Mouse (Mus musculus) MEL (cell line): ENCODE measurements around the gene Arhgap23. TPM values are rescaled to one million over a fixed set of nuclear protein-coding genes. Genes with fewer than 3 reads are reported as not detected.

Experiments
- DNase-seq: peaks from one replicate; pipeline ENCODE4 v3.0.0; 2011; ENCODE audit warnings: low read depth, low spot score
- H3K27ac ChIP-seq: 2 replicates; pipeline ENCODE4 v1.5.1; 2012; ENCODE audit warnings: low read depth, mild to moderate bottlenecking, control low read depth, low read length, moderate library complexity; ENCODE audit not compliant: control insufficient read depth
- H3K27me3 ChIP-seq, 2 experiments: fragments of 150-350 bp in 1 of 2; sonication (generic) in 1 of 2; 2 replicates each; pipeline ENCODE4 v1.6.1; 2012; ENCODE audit warnings: low read length in 2 of 2, mild to moderate bottlenecking in 2 of 2, improper control_type of control experiment in 1 of 2, moderate library complexity in 1 of 2; ENCODE audit not compliant: insufficient read depth in 2 of 2, control insufficient read depth in 1 of 2
- H3K36me3 ChIP-seq, 2 experiments: 2 replicates each; pipeline ENCODE4 v1.6.1; 2012 to 2014; ENCODE audit warnings: low read length in 2 of 2, improper control_type of control experiment in 1 of 2, inconsistent platforms in 1 of 2, mild to moderate bottlenecking in 1 of 2; ENCODE audit not compliant: insufficient read depth in 2 of 2, control insufficient read depth in 1 of 2
- H3K4me1 ChIP-seq, 2 experiments: fragments of 150-350 bp in 1 of 2; sonication (generic) in 1 of 2; 2 replicates each; pipeline ENCODE4 v1.6.1; 2012; ENCODE audit warnings: low read length in 2 of 2, improper control_type of control experiment in 1 of 2, mild to moderate bottlenecking in 1 of 2; ENCODE audit not compliant: insufficient read depth in 2 of 2, control insufficient read depth in 1 of 2
- H3K4me3 ChIP-seq, 2 experiments: fragments of 150-350 bp in 1 of 2; sonication (generic) in 1 of 2; 2 replicates each; pipeline ENCODE4 v1.5.1; 2012; ENCODE audit warnings: low read depth in 2 of 2, low read length in 2 of 2, mild to moderate bottlenecking in 2 of 2, moderate library complexity in 2 of 2, control low read depth in 1 of 2, improper control_type of control experiment in 1 of 2; ENCODE audit not compliant: control insufficient read depth in 1 of 2, insufficient read depth in 1 of 2
- H3K79me2 ChIP-seq: 2 replicates; pipeline ENCODE4 v1.6.1; 2012; ENCODE audit warnings: mild to moderate bottlenecking, low read length, moderate library complexity; ENCODE audit not compliant: control insufficient read depth, poor library complexity, insufficient read depth
- H3K9ac ChIP-seq: 2 replicates; pipeline ENCODE4 v1.6.1; 2012; ENCODE audit warnings: low read depth, mild to moderate bottlenecking, control low read depth, low read length, moderate library complexity; ENCODE audit not compliant: control insufficient read depth, poor library complexity, severe bottlenecking
- H3K9me3 ChIP-seq: fragments of 150-350 bp; sonication (generic); replicated peaks from 2 replicates; pipeline ENCODE4 v1.6.1; 2012; ENCODE audit warnings: mild to moderate bottlenecking, low read length, improper control_type of control experiment, moderate library complexity; ENCODE audit not compliant: insufficient read depth
- BHLHE40 ChIP-seq: IDR thresholded peaks from 2 replicates; pipeline ENCODE4 v1.6.1; 2012; ENCODE audit warnings: low read depth, mild to moderate bottlenecking, inconsistent platforms, low read length, improper control_type of control experiment, borderline replicate concordance
- CHD1 ChIP-seq: IDR thresholded peaks from 2 replicates; pipeline ENCODE4 v1.6.1; 2012; ENCODE audit warnings: low read depth, mild to moderate bottlenecking, inconsistent platforms, low read length, improper control_type of control experiment
- CHD2 ChIP-seq: IDR thresholded peaks from 2 replicates; pipeline ENCODE4 v1.6.1; 2011; ENCODE audit warnings: low read length, improper control_type of control experiment
- E2F4 ChIP-seq: IDR thresholded peaks from 2 replicates; pipeline ENCODE4 v1.6.1; 2011; ENCODE audit warnings: low read depth, low read length, improper control_type of control experiment, borderline replicate concordance
- ELF1 ChIP-seq: IDR thresholded peaks from 2 replicates; pipeline ENCODE4 v1.6.1; 2014; ENCODE audit warnings: low read depth, mild to moderate bottlenecking, inconsistent platforms, low read length, improper control_type of control experiment, moderate library complexity
- EP300 ChIP-seq, 2 experiments: IDR thresholded peaks; 2 replicates each; pipeline ENCODE4 v1.6.1; 2011; ENCODE audit warnings: improper control_type of control experiment in 2 of 2, low read length in 2 of 2, low read depth in 1 of 2, mild to moderate bottlenecking in 1 of 2
- ETS1 ChIP-seq: IDR thresholded peaks from 2 replicates; pipeline ENCODE4 v1.6.1; 2012; ENCODE audit warnings: low read depth, mild to moderate bottlenecking, inconsistent platforms, low read length, improper control_type of control experiment, moderate library complexity
- GABPA ChIP-seq: IDR thresholded peaks from 2 replicates; pipeline ENCODE4 v1.6.1; 2012; ENCODE audit warnings: low read depth, mild to moderate bottlenecking, inconsistent platforms, low read length, improper control_type of control experiment, moderate library complexity
- GATA1 ChIP-seq: IDR thresholded peaks from 2 replicates; pipeline ENCODE4 v1.6.1; 2011; ENCODE audit warnings: low read depth, low read length, improper control_type of control experiment
- HCFC1 ChIP-seq: IDR thresholded peaks from 2 replicates; pipeline ENCODE4 v1.6.1; 2012; ENCODE audit warnings: low read depth, mild to moderate bottlenecking, inconsistent platforms, low read length, improper control_type of control experiment, moderate library complexity
- JUND ChIP-seq: IDR thresholded peaks from 2 replicates; pipeline ENCODE4 v1.6.1; 2011; ENCODE audit warnings: low read depth, mild to moderate bottlenecking, improper control_type of control experiment, low read length
- MAFK ChIP-seq: IDR thresholded peaks from 2 replicates; pipeline ENCODE4 v1.6.1; 2011; ENCODE audit warnings: low read depth, mild to moderate bottlenecking, low read length, improper control_type of control experiment, borderline replicate concordance
- MAX ChIP-seq: IDR thresholded peaks from 2 replicates; pipeline ENCODE4 v1.6.1; 2011; ENCODE audit warnings: low read length, improper control_type of control experiment
- MEF2A ChIP-seq: IDR thresholded peaks from 2 replicates; pipeline ENCODE4 v1.6.1; 2014; ENCODE audit warnings: low read depth, mild to moderate bottlenecking, inconsistent platforms, low read length, improper control_type of control experiment; ENCODE audit not compliant: poor library complexity, insufficient replicate concordance, severe bottlenecking; ENCODE audit errors: extremely low read depth
- MXI1 ChIP-seq: IDR thresholded peaks from 2 replicates; pipeline ENCODE4 v1.6.1; 2011; ENCODE audit warnings: mild to moderate bottlenecking, low read depth, low read length, improper control_type of control experiment
- MYB ChIP-seq: IDR thresholded peaks from 2 replicates; pipeline ENCODE4 v1.6.1; 2011; ENCODE audit warnings: mild to moderate bottlenecking, low read depth, low read length, improper control_type of control experiment
- MYC ChIP-seq: IDR thresholded peaks from 2 replicates; pipeline ENCODE4 v1.6.1; 2011; ENCODE audit warnings: low read depth, mild to moderate bottlenecking, low read length, improper control_type of control experiment, moderate library complexity
- NELFE ChIP-seq: IDR thresholded peaks from 2 replicates; pipeline ENCODE4 v1.6.1; 2011; ENCODE audit warnings: low read depth, low read length, improper control_type of control experiment
- NRF1 ChIP-seq: IDR thresholded peaks from 2 replicates; pipeline ENCODE4 v1.6.1; 2014; ENCODE audit warnings: low read depth, mild to moderate bottlenecking, inconsistent platforms, low read length, improper control_type of control experiment, moderate library complexity; ENCODE audit not compliant: poor library complexity, insufficient read depth, severe bottlenecking
- POLR2A ChIP-seq, 2 experiments: IDR thresholded peaks; 2 replicates each; pipeline ENCODE4 v1.6.1; 2011 to 2012; ENCODE audit warnings: low read length in 2 of 2, mild to moderate bottlenecking in 2 of 2, control low read depth in 1 of 2, improper control_type of control experiment in 1 of 2, low read depth in 1 of 2, moderate library complexity in 1 of 2; ENCODE audit not compliant: control insufficient read depth in 1 of 2, insufficient read depth in 1 of 2, poor library complexity in 1 of 2
- POLR2AphosphoS2 ChIP-seq: IDR thresholded peaks from 2 replicates; pipeline ENCODE4 v1.6.1; 2011; ENCODE audit warnings: low read length, improper control_type of control experiment
- RAD21 ChIP-seq: IDR thresholded peaks from 2 replicates; pipeline ENCODE4 v1.6.1; 2011; ENCODE audit warnings: mild to moderate bottlenecking, low read depth, low read length, improper control_type of control experiment
- RCOR1 ChIP-seq: IDR thresholded peaks from 2 replicates; pipeline ENCODE4 v1.6.1; 2012; ENCODE audit warnings: low read depth, mild to moderate bottlenecking, inconsistent platforms, low read length, improper control_type of control experiment
- SIN3A ChIP-seq: IDR thresholded peaks from 2 replicates; pipeline ENCODE4 v1.6.1; 2012; ENCODE audit warnings: low read length, improper control_type of control experiment, inconsistent platforms
- SMC3 ChIP-seq: IDR thresholded peaks from 2 replicates; pipeline ENCODE4 v1.6.1; 2011; ENCODE audit warnings: low read depth, low read length, improper control_type of control experiment
- TBP ChIP-seq: IDR thresholded peaks from 2 replicates; pipeline ENCODE4 v1.8.0; 2011; ENCODE audit warnings: low read depth, low read length, improper control_type of control experiment
- TCF12 ChIP-seq: IDR thresholded peaks from 2 replicates; pipeline ENCODE4 v1.6.1; 2014; ENCODE audit warnings: low read depth, mild to moderate bottlenecking, inconsistent platforms, low read length, improper control_type of control experiment, moderate library complexity
- UBTF ChIP-seq: IDR thresholded peaks from 2 replicates; pipeline ENCODE4 v1.6.1; 2012; ENCODE audit warnings: low read depth, mild to moderate bottlenecking, inconsistent platforms, low read length, improper control_type of control experiment, moderate library complexity, borderline replicate concordance; ENCODE audit not compliant: insufficient read depth
- USF1 ChIP-seq: IDR thresholded peaks from 2 replicates; pipeline ENCODE4 v1.6.1; 2014; ENCODE audit warnings: low read depth, mild to moderate bottlenecking, inconsistent platforms, low read length, improper control_type of control experiment, moderate library complexity
- USF2 ChIP-seq, 2 experiments: IDR thresholded peaks; 2 replicates each; pipeline ENCODE4 v1.6.1; 2011 to 2012; ENCODE audit warnings: improper control_type of control experiment in 2 of 2, low read length in 2 of 2, borderline replicate concordance in 1 of 2, inconsistent platforms in 1 of 2, low read depth in 1 of 2, mild to moderate bottlenecking in 1 of 2; ENCODE audit not compliant: insufficient read depth in 1 of 2
- ZC3H11A ChIP-seq: IDR thresholded peaks from 2 replicates; pipeline ENCODE4 v1.6.1; 2012; ENCODE audit warnings: low read depth, mild to moderate bottlenecking, inconsistent platforms, low read length, improper control_type of control experiment
- ZKSCAN1 ChIP-seq: IDR thresholded peaks from 2 replicates; pipeline ENCODE4 v1.6.1; 2012; ENCODE audit warnings: low read depth, mild to moderate bottlenecking, inconsistent platforms, low read length, improper control_type of control experiment, moderate library complexity
- ZMIZ1 ChIP-seq: IDR thresholded peaks from 2 replicates; pipeline ENCODE4 v1.6.1; 2012; ENCODE audit warnings: low read depth, mild to moderate bottlenecking, inconsistent platforms, low read length, improper control_type of control experiment, moderate library complexity
- ZNF384 ChIP-seq: IDR thresholded peaks from 2 replicates; pipeline ENCODE4 v1.6.1; 2012; ENCODE audit warnings: low read depth, mild to moderate bottlenecking, inconsistent platforms, low read length, improper control_type of control experiment
- polyA plus RNA-seq, 2 experiments: library from polyadenylated mRNA; stranded (reverse) in 1 of 2; unstranded in 1 of 2; fragments of >175 nt in 1 of 2; fragments of >200 nt in 1 of 2; gene quantifications; 2 replicates each; pipeline versions ENCODE4 v1.2.1 to v1.2.4; 2012; ENCODE audit warnings: low replicate concordance in 2 of 2, low read depth in 1 of 2; ENCODE audit not compliant: insufficient read length in 2 of 2, insufficient read depth in 1 of 2, missing spikeins in 1 of 2
- total RNA-seq: library from RNA; depleted of rRNA; stranded (reverse); fragments of 300-350 nt; gene quantifications from 2 replicates; pipeline ENCODE4 v1.2.3, GENCODE M21; 2012

The Arhgap23 gene
- total and polyA plus RNA-seq, 3 experiments: 1.7 to 7.5 TPM; not detected in 1

DNA sequence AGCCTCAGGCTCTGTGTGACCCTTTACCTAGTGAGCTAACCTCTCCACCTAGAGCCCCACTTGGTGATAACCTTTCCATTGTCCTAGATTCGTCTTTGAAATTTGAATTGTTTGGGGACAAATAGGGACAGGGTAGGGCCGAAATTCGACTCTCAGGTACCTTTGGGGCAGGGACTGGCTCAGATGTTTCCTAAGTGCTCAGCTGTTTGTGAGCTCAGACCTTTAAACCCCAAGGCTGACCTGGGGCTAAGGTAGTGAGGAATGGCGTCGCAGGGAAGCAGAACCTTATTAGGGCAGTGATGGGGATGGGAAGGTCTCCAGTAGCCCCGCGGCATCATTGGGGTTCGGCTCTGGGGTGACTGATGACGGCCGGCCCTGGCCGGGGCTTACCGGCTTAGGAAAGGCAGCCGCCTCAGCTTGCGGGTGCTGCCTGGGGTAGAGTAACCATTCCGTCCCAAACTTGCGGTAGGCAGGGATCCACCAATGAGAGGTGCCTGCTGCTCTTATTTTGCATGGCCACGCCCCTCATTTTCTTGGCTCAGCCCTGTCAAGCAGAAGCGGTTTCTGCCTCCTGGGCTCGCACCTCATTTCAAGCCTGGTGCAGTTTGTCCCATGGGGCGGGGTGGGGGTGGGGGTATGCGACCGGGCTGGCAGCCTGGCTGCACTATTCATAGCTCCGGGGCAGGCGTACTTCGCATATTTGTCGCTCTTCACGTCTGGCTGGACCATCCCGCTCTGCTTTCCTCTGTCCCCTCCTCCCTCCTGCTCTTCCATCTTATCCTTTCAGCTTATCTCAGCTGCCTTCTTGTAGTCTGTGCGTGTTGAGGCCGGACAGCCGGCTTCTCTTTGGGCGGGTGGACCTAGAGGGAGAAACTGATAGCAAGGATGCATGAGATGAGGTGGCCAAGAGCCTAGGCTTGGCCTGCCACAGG is 12.7 kb downstream of the Arhgap23 start:
- no peaks in the 10 kb centered on the region for H3K79me2 ChIP-seq
- peak overlapping the region; percentile 44 for H3K9ac ChIP-seq
- peak overlapping the region; percentile 43 to 60 for H3K4me3 ChIP-seq
- H3K36me3 ChIP-seq: peaks cover 0 to 16% of the 10 kb centered on the region in 2 experiments; a peak in 2 of 4 replicates
- DNase-seq: peak; percentile 98
- peak overlapping the region; percentile 3; the same call in 1 of the 2 replicates for H3K27ac ChIP-seq
- H3K9me3 ChIP-seq: no peaks in the 10 kb centered on the region
- H3K4me1 ChIP-seq: peaks cover 6 to 30% of the 10 kb centered on the region in 2 experiments
- no peaks in the 10 kb centered on the region for H3K27me3 ChIP-seq
- TF ChIP-seq SMC3: 0 out of 2 replicates have a peak, but pooled peaks have one; percentile 4
- no peak for TF ChIP-seq USF2 (IDR thresholded peaks at IDR 0.05; ENCODE audit: borderline replicate concordance in 1 of 2, insufficient read depth in 1 of 2, low read depth in 1 of 2, low read length in 2 of 2)
- TF ChIP-seq RAD21: no peak
- peak in 1 of 2 experiments; percentile 74; a peak in 3 of 4 replicates for TF ChIP-seq EP300 (IDR thresholded peaks at IDR 0.05; ENCODE audit: low read depth in 1 of 2, low read length in 2 of 2)
- no peak for TF ChIP-seq JUND
- no peak for TF ChIP-seq NRF1
- TF ChIP-seq MEF2A: no peak
- 0 out of 2 replicates have a peak, but pooled peaks have one; percentile 5 for TF ChIP-seq NELFE
- peak; percentile 6; the same call in 1 of the 2 replicates for TF ChIP-seq MAX
- 0 out of 2 replicates have a peak, but pooled peaks have one; percentile 38 for TF ChIP-seq HCFC1
- TF ChIP-seq USF1: no peak
- peak; percentile 44 for TF ChIP-seq MXI1
- TF ChIP-seq SIN3A: peak; percentile 58
- no peak for TF ChIP-seq MAFK
- peak; percentile 64 for TF ChIP-seq GATA1
- peak; percentile 59; the same call in 1 of the 2 replicates for TF ChIP-seq BHLHE40
- no peak for TF ChIP-seq CHD2
- peak; percentile 50; the same call in 1 of the 2 replicates for TF ChIP-seq ZMIZ1
- TF ChIP-seq CHD1: no peak
- no peak for TF ChIP-seq ZNF384
- no peak for TF ChIP-seq ELF1
- TF ChIP-seq TBP: peak; percentile 81
- TF ChIP-seq ZC3H11A: no peak
- TF ChIP-seq TCF12: peak; percentile 67
- TF ChIP-seq POLR2AphosphoS2: no peak
- no peak for TF ChIP-seq RCOR1
- TF ChIP-seq E2F4: no peak
- peak; percentile 56; the same call in 1 of the 2 replicates for TF ChIP-seq ETS1
- no peak for TF ChIP-seq ZKSCAN1
- TF ChIP-seq UBTF: no peak
- TF ChIP-seq GABPA: no peak
- peak in 1 of 2 experiments; percentile 59; a peak in 1 of 4 replicates for TF ChIP-seq POLR2A (IDR thresholded peaks at IDR 0.05; ENCODE audit: control insufficient read depth in 1 of 2, insufficient read depth in 1 of 2, low read depth in 1 of 2, low read length in 2 of 2, poor library complexity in 1 of 2)
- no peak for TF ChIP-seq MYC
- TF ChIP-seq MYB: no peak
